Mouse (Mus musculus) left cerebral cortex, postnatal 10 days (tissue): ENCODE measurements around the gene Vmn1r181. TPM values are rescaled to one million over a fixed set of nuclear protein-coding genes. Genes with fewer than 3 reads are reported as not detected.
A peak's percentile ranks its signal among the peaks of the same experiment; 100 is the strongest.
"Not testable (repeated sequence)": the region's sequence is repeated elsewhere in the genome, so short reads cannot be mapped to it uniquely, and the experiment has no call there.

Source experiments
- DNase-seq, 2 experiments: peaks; one replicate each; pipeline ENCODE4 v3.0.0; 2021 to 2022; ENCODE audit warnings: low spot score in 2 of 2, mixed read lengths in 1 of 2; ENCODE audit errors: extremely low spot score in 1 of 2
- intact Hi-C: fragments of 180-260 bp; cut with DNase I; formaldehyde crosslinking; loops from one replicate; pipeline ENCODE4 v1.15.1; 2025
- total RNA-seq, 2 experiments: library from RNA; stranded (reverse); gene quantifications; 2 replicates each; pipeline ENCODE4 v1.2.3; 2021

The Vmn1r181 gene
- total RNA-seq, result not detected

- intact Hi-C loops, result loop anchor here (10.0 kb wide), 1 partner anchor 320 kb away; no protein-coding TSS in a partner anchor
- DNase-seq, result not testable (repeated sequence)
These were observed at the start of gene Vmn1r181 for GRCm38 (mm10) chr7:23974315-23974714. Vmn1r181 (plus strand) TSS chr7:23974615.

GRCm38 (mm10) chr7:23926678-23927077, 47.7 kb upstream of the Vmn1r181 start, which contains the start of gene Vmn1r179:
Vmn1r179 (plus strand) TSS chr7:23926978.
- DNase-seq, result no peak
- intact Hi-C loops, result no loop called here

- DNase-seq, result no peak
- intact Hi-C loops, result no loop called here
These were observed 24.1 kb upstream of the Vmn1r181 start, which contains the start of gene Vmn1r180 for GRCm38 (mm10) chr7:23950332-23950731. Vmn1r180 (plus strand) TSS chr7:23950632.

- DNase-seq, result peak in 1 of 2 experiments; percentile 1
- intact Hi-C loops, result not testable (repeated sequence)
These were observed 6.4 kb upstream of the Vmn1r181 start for GRCm38 (mm10) chr7:23968044-23968443.

GRCm38 (mm10) chr7:24001391-24001790, 27.0 kb downstream of the Vmn1r181 start, which contains the start of gene V1rd19:
V1rd19 (plus strand) TSS chr7:24001691.
- no peak for DNase-seq
- intact Hi-C loops, result no loop called here

Other genes with a start within 250 kb of the Vmn1r181 start
- not detected for gene Vmn1r174, start 222.3 kb upstream of the Vmn1r181 start, total RNA-seq
- not detected for gene Vmn1r175, start 164.0 kb upstream of the Vmn1r181 start, total RNA-seq
- not detected for gene Vmn1r176, start 137.2 kb upstream of the Vmn1r181 start, total RNA-seq
- gene Vmn1r177, start 108.2 kb upstream of the Vmn1r181 start, total RNA-seq, result not detected
- not detected for gene Vmn1r178, start 82.6 kb upstream of the Vmn1r181 start, total RNA-seq
- gene Vmn1r179, start 47.6 kb upstream of the Vmn1r181 start, total RNA-seq, result not detected
- gene Vmn1r180, start 24.0 kb upstream of the Vmn1r181 start, total RNA-seq, result not detected
- gene V1rd19, start 27.1 kb downstream of the Vmn1r181 start, total RNA-seq, result not detected
- not detected for gene Vmn1r183, start 78.6 kb downstream of the Vmn1r181 start, total RNA-seq
- 10 to 100 TPM; 30.3 to 31.3 TPM for gene Zfp180, start 107.3 kb downstream of the Vmn1r181 start, total RNA-seq
- gene Zfp112, start 137.7 kb downstream of the Vmn1r181 start, total RNA-seq, result 1 to 10 TPM; 8.7 to 8.8 TPM
- gene Zfp235, start 159.6 kb downstream of the Vmn1r181 start, total RNA-seq, result 10 to 100 TPM; 18.3 to 19.5 TPM
- 1 to 10 TPM; 4.5 to 4.9 TPM for gene Zfp114, start 200.4 kb downstream of the Vmn1r181 start, total RNA-seq
- gene Zfp111, start 236.8 kb downstream of the Vmn1r181 start, total RNA-seq, result 10 to 100 TPM in 1 of 2 experiments, 1 to 10 TPM in 1; 8.6 to 10.2 TPM